Mouse (Mus musculus) midbrain, postnatal 0 days (tissue): ENCODE results near the gene Qdpr. TPM values are rescaled to one million over a fixed set of nuclear protein-coding genes. Genes with fewer than 3 reads are reported as not detected.

Experiments
- ATAC-seq: fragments of 200-750 bp; cut with Nextera tagmentation; 2 replicates; pipeline ENCODE4 v1.8.0; 2017; ENCODE audit warnings: moderate number of reproducible peaks, mild to moderate bottlenecking, moderate TSS enrichment, moderate library complexity; ENCODE audit not compliant: low FRiP score
- DNase-seq: peaks from one replicate; pipeline ENCODE4 v3.0.0-alpha.2; 2015; ENCODE audit warnings: low spot score
- H3K27ac ChIP-seq: fragments of 300-500 bp; sonication (generic); 2 replicates; pipeline ENCODE4 v1.5.1; 2014; ENCODE audit warnings: low read depth, mild to moderate bottlenecking, low read length, mixed read lengths
- H3K27me3 ChIP-seq: fragments of 300-500 bp; sonication (generic); 2 replicates; pipeline ENCODE4 v1.6.1; 2014; ENCODE audit warnings: low read length, control low read depth, mixed read lengths; ENCODE audit not compliant: insufficient read depth
- H3K36me3 ChIP-seq: fragments of 300-500 bp; sonication (generic); 2 replicates; pipeline ENCODE4 v1.6.1; 2014; ENCODE audit warnings: low read length, control low read depth, mixed read lengths; ENCODE audit not compliant: insufficient read depth
- H3K4me1 ChIP-seq: fragments of 300-500 bp; sonication (generic); 2 replicates; pipeline ENCODE4 v1.6.1; 2014; ENCODE audit warnings: mild to moderate bottlenecking, control low read depth, antibody characterized with exemption, low read length, mixed read lengths; ENCODE audit not compliant: insufficient read depth
- H3K4me2 ChIP-seq: fragments of 300-500 bp; sonication (generic); 2 replicates; pipeline ENCODE4 v1.6.1; 2014; ENCODE audit warnings: low read depth, mild to moderate bottlenecking, low read length, mixed read lengths; ENCODE audit not compliant: poor library complexity, severe bottlenecking
- H3K4me3 ChIP-seq: fragments of 300-500 bp; sonication (generic); 2 replicates; pipeline ENCODE4 v1.5.1; 2014; ENCODE audit warnings: low read depth, mild to moderate bottlenecking, low read length, moderate library complexity
- H3K9ac ChIP-seq: fragments of 300-500 bp; sonication (generic); replicated peaks from 2 replicates; pipeline ENCODE4 v1.6.1; 2014; ENCODE audit warnings: mild to moderate bottlenecking, low read length, moderate library complexity, mixed read lengths; ENCODE audit not compliant: poor library complexity, severe bottlenecking
- H3K9me3 ChIP-seq: fragments of 300-500 bp; sonication (generic); 2 replicates; pipeline ENCODE4 v1.6.1; 2016; ENCODE audit warnings: low read length, control low read depth
- CTCF ChIP-seq: IDR thresholded peaks from 2 replicates; pipeline ENCODE4 v1.5.1; 2016; ENCODE audit warnings: antibody characterized with exemption, mild to moderate bottlenecking
- WGBS: fragments of 180-500 bp; shearing (Covaris S2); extraction: QIAGEN DNeasy Blood & Tissue Kit; methylation state at CpG from one replicate; pipeline ENCODE4 v1.1.7; 2014; 5-methylcytosine and 5-hydroxymethylcytosine counted together
- polyA plus RNA-seq: library from polyadenylated mRNA; unstranded; fragments of >200 nt; fragmentation: Nextera tagmentation; extraction: Ambion mirVana; gene quantifications from 2 replicates; pipeline ENCODE4 v1.2.1, GENCODE M21; 2015
- total RNA-seq: library from RNA; depleted of rRNA; stranded (reverse); fragments of >200 nt; gene quantifications from 2 replicates; pipeline ENCODE4 v1.2.3, GENCODE M21; 2014

Gene Qdpr
- total and polyA plus RNA-seq, 2 experiments from 2014 or later: 40.0 to 139 TPM

GRCm38 (mm10) chr5:45480066-45480465 is 30.0 kb upstream of the Qdpr start:
- TF ChIP-seq CTCF: no peak
- Histone ChIP-seq H3K9ac (no peak overlapping the region), H3K27ac (no peak overlapping the region), H3K9me3 (no peaks in the 10 kb centered on the region), H3K4me3 (no peak overlapping the region), H3K36me3 (no peaks in the 10 kb centered on the region), H3K27me3 (0 out of 2 replicates have a peak, but pooled peaks cover 4% of the 10 kb centered on the region), H3K4me1 (no peaks in the 10 kb centered on the region), H3K4me2 (no peak overlapping the region)
- WGBS: 100% methylated on average over 1 of the region's 1 CpGs
- no peak for DNase-seq
- ATAC-seq: no peak

- H3K4me3 ChIP-seq: no peak overlapping the region
Measured at GRCm38 (mm10) chr5:45477601-45478000, 27.6 kb upstream of the Qdpr start.

GRCm38 (mm10) chr5:45476288-45476687 is 26.3 kb upstream of the Qdpr start:
- Histone ChIP-seq H3K27ac (no peak overlapping the region), H3K4me1 (no peaks in the 10 kb centered on the region), H3K27me3 (0 out of 2 replicates have a peak, but pooled peaks cover 4% of the 10 kb centered on the region), H3K4me3 (no peak overlapping the region), H3K36me3 (no peaks in the 10 kb centered on the region), H3K4me2 (no peak overlapping the region), H3K9me3 (no peaks in the 10 kb centered on the region), H3K9ac (no peak overlapping the region)
- ATAC-seq (no peak), DNase-seq (peak; percentile 43)
- WGBS: 31% methylated on average over 6 of the region's 6 CpGs
- no peak for TF ChIP-seq CTCF

More at GRCm38 (mm10) chr5:45477601-45478000, 27.6 kb upstream of the Qdpr start:
- no peak for DNase-seq
- TF ChIP-seq CTCF: no peak
- H3K4me2 ChIP-seq: no peak overlapping the region
- no peak for ATAC-seq
- H3K4me1 ChIP-seq: no peaks in the 10 kb centered on the region
- H3K36me3 ChIP-seq: no peaks in the 10 kb centered on the region
- no peak overlapping the region for H3K27ac ChIP-seq
- WGBS: 85% methylated on average over 7 of the region's 7 CpGs
- no peak overlapping the region for H3K9ac ChIP-seq
- H3K9me3 ChIP-seq: no peaks in the 10 kb centered on the region
- H3K27me3 ChIP-seq: 0 out of 2 replicates have a peak, but pooled peaks cover 4% of the 10 kb centered on the region

- 88% methylated on average over 5 of the region's 5 CpGs for WGBS
- TF ChIP-seq CTCF: no peak
- 0 out of 2 replicates have a peak, but pooled peaks cover 4% of the 10 kb centered on the region for H3K27me3 ChIP-seq
Measured at GRCm38 (mm10) chr5:45475771-45476170, 25.7 kb upstream of the Qdpr start.

GRCm38 (mm10) chr5:45474758-45475157 is 24.7 kb upstream of the Qdpr start:
- DNase-seq (no peak), ATAC-seq (no peak)
- Histone ChIP-seq H3K9ac (no peak overlapping the region), H3K36me3 (no peaks in the 10 kb centered on the region), H3K4me3 (no peak overlapping the region), H3K9me3 (no peaks in the 10 kb centered on the region), H3K4me2 (no peak overlapping the region), H3K27me3 (0 out of 2 replicates have a peak, but pooled peaks cover 4% of the 10 kb centered on the region), H3K4me1 (no peaks in the 10 kb centered on the region), H3K27ac (no peak overlapping the region)
- TF ChIP-seq CTCF: no peak
- 77% methylated on average over 3 of the region's 4 CpGs for WGBS

More at GRCm38 (mm10) chr5:45475771-45476170, 25.7 kb upstream of the Qdpr start:
- Histone ChIP-seq H3K36me3 (no peaks in the 10 kb centered on the region), H3K4me1 (no peaks in the 10 kb centered on the region), H3K9ac (no peak overlapping the region), H3K4me2 (no peak overlapping the region), H3K9me3 (no peaks in the 10 kb centered on the region), H3K27ac (no peak overlapping the region), H3K4me3 (no peak overlapping the region)
- DNase-seq: no peak
- ATAC-seq: no peak

GRCm38 (mm10) chr5:45474215-45474614 is 24.2 kb upstream of the Qdpr start:
- peak; percentile 44; the same call in 1 of the 2 replicates for ATAC-seq
- H3K9me3 ChIP-seq: no peaks in the 10 kb centered on the region
- 0 out of 2 replicates have a peak, but pooled peaks cover 4% of the 10 kb centered on the region for H3K27me3 ChIP-seq
- peak; percentile 91 for DNase-seq
- no peak overlapping the region for H3K9ac ChIP-seq
- peak; percentile 95 for TF ChIP-seq CTCF
- WGBS: 30% methylated on average over 6 of the region's 6 CpGs
- no peaks in the 10 kb centered on the region for H3K36me3 ChIP-seq
- no peak overlapping the region for H3K4me3 ChIP-seq
- H3K4me2 ChIP-seq: no peak overlapping the region
- H3K27ac ChIP-seq: no peak overlapping the region
- H3K4me1 ChIP-seq: no peaks in the 10 kb centered on the region
